Mouse (Mus musculus): ENCODE data around the gene Lpar3.
"Not testable (repeated sequence)": the region's sequence is repeated elsewhere in the genome, so short reads cannot be mapped to it uniquely, and the experiment has no call there.

The Lpar3 gene

DNA sequence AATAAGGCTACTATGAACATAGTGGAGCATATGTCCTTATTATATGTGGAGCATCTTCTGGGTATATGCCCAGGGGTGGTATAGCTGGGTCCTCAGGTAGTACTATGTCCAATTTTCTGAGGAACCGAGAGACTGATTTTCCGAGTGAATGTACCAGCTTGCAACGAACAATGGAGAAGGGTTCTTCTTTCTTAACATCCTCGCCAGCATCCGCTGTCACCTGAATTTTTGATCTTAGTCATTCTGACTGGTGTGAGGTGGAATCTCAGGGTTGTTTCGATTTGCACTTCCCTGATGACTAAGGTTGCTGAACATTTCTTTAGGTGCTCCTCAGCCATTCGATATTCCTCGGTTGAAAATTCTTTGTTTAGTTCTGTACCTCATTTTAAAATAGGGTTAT is 11.0 kb upstream of the Lpar3 start:
- DNase-seq (ENCODE audit: low spot score): not testable (repeated sequence)

DNA sequence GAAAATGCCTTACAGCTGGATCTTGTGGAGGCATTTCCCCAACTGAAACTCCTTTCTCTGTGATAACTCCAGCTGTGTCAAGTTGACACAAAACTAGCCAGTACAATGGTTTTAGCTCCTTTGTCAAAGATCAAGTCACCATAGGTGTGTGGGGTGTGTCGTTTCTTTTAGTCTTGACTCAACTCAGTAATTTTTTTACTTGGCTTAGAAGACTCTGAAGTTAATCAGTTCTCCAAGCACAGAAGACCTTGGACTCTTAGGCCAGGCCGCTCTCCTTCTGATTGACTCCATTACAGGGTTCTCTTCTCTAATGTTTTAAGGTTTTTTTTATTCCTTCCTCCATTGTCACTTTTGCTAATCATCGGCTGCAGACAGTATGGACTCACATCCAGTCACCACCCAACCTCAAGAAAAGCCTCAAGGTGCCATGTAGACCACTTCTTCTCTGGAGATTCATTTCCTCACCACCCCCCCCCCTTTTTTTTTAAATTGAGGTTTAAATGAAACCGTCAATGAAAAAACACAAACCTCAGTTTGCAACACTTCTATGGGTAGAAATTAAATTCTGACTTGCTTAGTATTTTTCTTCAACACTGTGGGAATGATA is 9.5 kb upstream of the Lpar3 start:
- no peak for DNase-seq (ENCODE audit: low spot score)

DNA sequence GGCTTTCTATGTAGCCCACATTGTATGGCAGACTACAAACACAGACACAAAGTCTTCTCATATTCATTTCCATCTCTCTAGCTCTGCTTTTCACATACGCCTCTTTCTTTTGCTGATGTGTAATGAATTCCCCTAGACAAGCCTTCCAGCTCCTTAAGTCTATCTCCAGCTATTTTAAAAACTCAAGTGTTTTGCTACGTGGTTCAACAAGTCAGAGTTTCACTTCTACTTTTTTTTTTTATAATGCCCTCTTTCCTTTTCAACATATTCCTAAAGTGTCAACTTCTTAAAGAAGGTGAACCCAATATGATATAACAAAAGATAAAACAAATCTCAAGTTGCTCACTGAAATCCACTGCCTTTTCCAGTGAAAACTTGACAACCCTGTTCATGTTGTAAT is 8.8 kb upstream of the Lpar3 start:
- DNase-seq (ENCODE audit: low spot score): no peak

DNA sequence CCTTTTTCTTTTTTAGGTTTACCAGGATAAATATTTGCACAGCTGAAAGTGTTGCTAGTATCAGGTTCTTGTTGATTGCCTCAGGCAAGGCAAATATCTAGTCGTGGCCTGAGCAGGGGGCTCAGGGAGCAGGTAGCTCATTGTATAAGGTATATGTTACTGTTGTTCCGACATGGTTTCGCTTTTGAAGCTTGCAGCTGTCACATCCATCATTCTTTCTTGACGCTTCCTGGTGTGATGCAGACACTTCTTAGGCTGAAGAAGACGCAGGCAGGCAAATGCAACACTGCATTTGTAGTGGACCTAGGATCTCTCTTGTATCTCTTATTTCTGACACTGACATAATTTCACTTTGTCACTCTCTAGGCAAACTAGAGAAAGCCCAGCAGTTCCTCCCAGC is 7.4 kb upstream of the Lpar3 start:
- DNase-seq (ENCODE audit: low spot score): no peak

DNA sequence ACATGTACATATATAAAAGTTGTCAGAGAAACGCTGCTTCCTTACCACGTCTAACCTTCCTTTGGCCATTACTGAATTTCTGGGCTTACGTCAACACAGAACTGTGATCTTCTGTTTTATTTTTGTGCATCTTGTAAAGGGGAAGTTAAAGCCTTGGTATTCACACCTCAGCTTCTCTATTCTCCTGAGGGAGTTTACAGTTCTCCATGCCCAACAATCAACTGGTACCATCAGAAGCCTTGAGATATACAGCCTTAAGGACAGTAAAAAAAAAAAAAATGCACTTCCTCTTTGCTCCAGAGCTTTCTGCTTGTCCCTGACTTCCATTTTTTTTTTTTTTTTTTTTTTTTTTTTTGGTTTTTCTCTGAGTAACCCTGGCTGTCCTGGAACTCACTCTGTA is 4.2 kb upstream of the Lpar3 start:
- DNase-seq (ENCODE audit: low spot score): no peak

DNA sequence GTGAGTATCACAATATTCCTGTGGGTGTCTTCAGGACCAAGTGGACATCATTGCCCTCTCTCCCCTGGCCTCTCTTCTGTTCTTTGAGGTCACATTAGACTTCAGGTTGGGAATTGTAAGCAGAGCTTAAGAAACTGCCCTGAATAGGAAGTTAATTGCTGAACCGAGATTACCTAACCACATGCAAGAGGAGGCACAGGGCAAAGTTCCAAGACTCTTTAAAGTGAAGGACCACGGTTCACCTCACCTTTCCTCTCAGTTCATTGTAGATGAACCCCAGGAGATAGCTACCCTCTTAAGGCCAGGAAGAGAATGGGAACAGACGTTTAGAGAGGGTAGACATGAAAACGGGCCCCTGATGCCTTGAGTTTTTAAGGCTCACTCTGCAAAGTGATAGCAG is 3.5 kb downstream of the Lpar3 start:
- no peak for DNase-seq (ENCODE audit: low spot score)

DNA sequence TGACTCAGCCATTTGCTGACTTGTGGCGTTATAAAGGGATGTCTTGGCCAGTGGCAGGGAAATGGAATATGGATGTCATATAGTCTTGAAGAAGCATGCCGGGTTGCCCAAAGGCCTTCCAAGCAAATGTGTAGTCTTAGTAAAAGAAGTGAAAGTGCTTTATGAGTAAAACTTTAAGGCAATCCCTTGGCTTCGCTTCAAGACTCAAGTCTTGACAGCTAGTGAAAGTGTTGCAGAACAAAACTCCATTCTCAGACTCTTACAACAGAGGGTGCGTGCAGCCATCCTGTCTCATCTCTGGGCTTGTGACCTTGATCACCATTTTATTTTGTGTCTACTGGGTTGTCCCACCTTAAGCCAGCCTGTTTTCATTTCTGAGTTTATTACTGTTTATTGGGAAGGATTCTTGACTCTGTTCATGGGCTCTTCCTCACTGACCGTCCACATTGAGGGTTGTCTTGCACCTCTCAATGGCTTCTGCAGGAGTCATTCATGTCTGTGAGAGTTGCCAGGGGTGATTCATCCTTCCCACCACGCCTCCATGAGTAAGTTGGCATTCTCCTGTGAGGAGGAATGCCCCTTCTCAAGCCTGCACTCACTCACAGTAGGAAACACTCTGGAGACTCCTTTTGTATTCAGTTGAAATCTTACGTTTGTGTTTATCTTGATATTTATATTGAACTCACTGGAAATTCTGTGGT is 4.4 kb downstream of the Lpar3 start:
- no peak for DNase-seq (ENCODE audit: low spot score)

DNA sequence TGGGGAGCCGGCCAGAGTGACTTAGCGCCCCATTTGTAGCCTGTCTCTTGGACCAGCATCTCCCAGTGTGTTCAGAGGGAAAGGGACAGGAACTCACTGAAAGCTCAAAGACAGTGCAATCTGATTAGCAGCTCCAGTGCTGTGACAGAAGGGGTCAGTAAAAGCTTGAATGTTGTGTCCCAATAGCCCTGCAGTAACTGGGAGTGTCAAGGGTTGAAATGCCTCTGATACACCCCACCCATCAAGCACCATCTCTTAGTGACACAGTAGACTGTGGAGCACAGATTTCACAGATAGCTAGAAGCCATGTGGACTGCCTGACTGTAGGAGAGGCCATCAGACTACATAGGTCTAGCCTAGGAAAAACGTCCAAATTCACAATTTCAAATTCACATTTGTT is 6.7 kb downstream of the Lpar3 start:
- DNase-seq (ENCODE audit: low spot score): no peak

DNA sequence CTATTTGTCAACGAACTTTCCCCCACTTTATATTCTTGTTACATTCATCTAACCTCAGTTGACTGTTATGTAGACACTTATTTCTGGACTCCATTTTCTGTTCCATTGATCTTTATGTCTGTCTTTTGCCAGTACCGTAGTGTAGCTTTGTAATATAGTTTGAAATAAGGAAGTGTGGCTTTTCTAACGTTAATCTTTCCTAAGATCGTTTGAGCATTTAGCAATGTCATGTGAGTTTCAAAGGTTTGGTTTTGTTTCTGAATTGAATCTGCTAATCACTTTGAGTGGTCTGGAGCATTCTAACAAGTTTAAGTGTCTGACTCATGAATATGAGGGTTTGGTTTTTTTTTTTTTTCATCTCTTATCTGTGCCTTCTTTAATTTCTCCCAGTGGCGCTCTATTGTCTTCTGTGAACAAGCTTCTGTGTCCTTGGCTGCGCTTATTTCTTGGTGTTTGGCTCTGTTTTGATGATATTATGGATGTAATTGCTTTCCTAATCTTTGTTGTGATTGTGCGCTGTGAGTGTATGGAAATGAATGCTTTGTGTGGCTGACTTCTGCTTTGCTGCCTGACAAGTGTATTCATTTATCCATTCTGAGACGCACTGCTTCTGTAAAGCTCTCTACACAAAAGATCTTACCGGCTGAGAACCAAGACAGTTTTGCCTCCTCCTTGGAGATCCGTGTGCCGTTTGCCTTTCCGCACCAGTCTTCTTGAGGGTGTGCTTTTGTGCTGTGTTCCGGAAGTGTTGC is 8.0 kb downstream of the Lpar3 start:
- no peak for DNase-seq (ENCODE audit: low spot score)

DNA sequence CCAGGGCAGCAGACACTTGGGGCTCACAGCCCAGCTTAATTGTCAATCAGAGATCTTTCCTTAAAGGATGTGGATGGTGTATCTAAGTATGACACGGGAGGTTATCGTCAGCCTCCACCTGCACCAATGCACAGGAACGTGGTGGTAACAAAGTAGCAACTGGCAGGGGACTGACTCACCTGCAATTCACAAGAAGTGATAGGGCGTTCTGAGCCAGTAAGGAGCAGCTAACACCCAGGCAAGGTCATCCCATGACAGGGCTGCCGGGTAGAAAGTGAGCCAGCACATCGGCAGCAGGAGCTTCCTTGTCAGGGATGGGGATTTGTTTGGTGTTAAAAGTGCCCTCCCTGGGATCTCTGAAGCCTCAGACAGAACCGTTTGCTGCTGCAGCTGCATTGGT is 11.9 kb downstream of the Lpar3 start:
- no peak for DNase-seq (ENCODE audit: low spot score)

DNA sequence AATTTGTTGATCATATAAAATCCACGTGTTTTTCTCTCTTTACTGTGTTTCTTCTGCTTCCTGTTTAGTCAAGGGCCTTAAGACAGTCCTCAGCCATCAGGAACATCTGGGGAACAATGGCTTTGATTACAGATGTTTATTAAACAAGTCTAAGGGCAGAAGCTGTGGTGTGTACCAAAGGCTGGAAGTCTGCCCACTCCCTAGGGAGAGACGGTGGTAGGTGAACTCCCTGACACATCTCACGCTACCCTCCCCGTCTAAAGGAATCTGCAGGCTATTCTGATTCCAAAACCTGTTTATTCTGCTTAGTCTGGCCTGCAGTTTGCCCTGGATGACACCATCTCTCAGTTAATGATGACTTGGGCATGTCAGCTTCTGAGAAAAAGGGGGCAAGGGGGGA is 13.0 kb downstream of the Lpar3 start:
- no peak for DNase-seq (ENCODE audit: low spot score)

DNA sequence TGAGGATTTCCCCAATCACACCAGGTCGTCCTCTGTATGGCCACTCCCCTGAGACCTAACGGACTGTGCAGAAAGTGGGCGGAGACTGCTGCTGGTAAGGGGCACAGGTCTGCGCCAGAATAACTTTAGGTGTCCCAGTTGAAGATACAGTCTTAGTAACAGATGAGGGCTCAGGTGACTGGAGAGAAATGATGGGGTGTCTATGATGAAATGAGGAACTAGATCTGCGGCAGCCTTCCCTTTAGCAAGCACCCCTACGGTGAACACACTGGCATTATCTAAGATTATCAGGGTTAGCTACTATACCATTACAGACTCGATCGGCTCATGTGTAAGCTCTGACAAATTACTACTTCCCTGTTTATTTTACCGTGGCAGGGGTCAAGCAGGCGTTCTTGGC is 13.8 kb downstream of the Lpar3 start:
- no peak for DNase-seq (ENCODE audit: low spot score)

DNA sequence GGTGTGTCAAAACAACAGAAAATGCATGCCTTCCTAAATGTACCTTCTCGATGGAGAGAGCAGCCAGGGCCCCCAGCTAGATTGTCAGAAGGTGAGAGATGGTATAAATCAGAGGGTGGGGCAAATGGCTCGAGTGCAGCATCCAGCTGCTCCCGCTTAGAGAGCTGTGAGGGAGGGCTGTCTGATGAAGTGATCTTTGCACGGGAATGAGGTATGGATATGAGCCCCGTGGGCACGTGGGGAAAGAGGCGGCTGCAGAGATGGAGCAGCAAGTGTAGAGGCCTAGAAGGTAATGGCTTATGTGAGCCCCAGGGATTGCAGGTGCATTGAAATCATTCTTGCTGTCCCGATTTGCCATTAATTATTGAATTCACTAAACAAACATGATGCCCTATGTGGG is 15.5 kb downstream of the Lpar3 start:
- no peak for DNase-seq (ENCODE audit: low spot score)

DNA sequence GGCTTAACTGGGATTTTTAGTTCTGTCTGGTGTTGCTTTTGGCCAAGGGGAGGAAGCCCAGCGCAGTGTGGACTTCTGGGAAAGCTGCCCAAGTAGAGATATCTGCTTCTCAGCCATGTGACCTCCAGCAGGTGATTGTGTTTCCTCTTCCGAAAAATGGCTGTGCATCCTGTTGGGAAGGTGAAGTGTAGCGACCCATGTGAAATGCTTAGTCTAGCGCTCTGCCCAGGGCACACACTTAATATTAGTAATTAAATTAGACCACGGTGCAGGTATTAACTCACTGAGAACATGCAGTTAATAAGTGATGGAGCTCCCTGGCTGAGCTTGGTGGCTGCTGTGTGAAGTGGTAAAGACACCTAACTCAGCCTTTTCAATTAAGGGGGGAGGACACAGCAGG is 16.9 kb downstream of the Lpar3 start:
- DNase-seq (ENCODE audit: low spot score): no peak

DNA sequence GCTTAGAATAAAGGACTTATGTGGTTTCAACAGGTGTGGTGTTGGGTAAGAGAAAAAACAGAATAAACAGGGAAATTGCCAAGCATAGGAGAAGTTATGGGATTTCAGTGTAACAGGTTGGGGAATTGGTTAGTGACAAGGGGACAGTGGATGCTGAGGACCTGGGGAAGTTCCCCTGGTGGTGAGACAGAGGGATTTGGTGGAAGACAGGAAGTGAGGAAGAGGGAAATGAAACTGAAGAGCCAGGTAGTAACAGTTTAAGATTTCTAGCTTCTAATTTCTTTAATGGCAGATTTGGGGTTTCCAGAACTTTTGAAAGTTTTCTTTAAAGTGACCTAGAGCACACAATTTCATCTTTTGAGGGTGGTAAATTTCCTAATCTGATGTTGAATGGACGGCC is 23.9 kb downstream of the Lpar3 start:
- DNase-seq (ENCODE audit: low spot score): no peak

DNA sequence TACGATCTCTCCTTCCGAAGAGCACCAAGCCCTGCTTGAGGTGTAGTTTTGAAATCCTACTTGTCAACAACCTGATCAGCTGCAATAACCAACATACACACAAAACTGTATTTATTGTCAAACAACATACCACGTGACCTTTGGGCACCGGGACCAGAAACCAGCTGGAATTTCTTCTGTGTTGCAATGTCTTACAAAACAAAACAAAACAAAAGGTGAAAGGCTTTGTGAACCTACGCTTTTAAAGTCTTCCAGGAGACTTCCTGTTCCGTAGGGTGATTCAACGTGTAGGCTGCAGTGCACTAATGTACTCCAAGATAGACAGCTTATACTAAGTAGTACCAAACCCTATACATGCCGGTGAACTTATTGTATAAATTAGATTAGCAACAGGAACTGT is 25.8 kb downstream of the Lpar3 start:
- no peak for DNase-seq (ENCODE audit: low spot score)

DNA sequence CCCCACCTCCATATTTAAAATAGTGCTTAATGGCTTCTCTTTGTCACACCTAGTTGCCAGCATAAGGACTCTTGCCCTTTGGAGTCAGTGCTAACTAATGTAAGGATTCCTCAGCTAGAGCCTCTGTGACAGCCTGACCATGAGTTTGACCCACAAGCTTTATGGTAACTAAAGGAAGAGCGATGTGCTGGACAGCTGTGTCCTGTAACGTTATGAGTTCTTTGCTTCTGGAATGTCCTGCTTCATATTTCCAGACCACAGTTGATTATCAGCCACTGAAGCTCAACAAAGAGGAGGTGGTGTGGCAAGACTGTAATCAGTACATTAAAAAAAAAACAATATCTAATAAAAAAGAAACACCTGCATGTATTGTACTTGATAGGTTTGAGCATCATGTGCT is 26.2 kb downstream of the Lpar3 start:
- DNase-seq (ENCODE audit: low spot score): no peak

DNA sequence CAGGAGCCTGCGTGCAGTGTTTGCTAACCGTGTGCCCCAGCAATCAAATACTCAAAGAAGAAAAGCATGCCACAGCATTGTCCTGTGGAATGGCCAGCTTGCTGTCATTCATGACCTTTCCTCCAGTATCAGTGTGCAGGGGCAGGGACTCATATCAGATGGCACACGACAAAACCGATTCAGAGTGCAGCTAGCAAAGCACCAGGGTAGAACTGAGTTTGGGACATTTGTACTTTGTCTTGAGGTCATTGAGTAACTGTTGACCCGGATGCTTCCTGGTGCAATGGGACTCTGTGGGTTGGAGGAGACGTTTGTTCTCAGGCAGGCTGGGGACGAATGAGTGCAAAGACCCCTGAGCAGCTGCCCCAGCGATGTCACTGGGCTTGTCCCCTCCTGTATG is 29.1 kb downstream of the Lpar3 start:
- no peak for DNase-seq (ENCODE audit: low spot score)

DNA sequence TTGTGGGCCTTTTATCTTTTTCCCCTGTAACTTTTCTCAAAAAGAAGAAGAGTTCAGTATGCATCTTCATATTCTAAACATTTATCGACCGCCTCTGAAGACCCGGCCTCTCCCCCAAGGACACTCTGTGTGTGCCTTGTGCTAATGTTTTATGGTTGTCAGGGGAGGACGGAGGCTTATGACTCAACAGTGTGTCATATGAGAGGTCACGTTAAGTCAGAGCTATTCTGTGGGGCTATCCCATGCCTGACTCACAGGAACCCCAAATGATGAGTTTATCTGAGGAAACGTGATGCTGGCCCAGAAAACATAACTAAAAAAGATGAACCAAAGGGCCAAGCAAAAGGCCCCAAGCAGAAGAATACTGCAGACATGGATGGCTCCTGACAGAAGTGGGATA is 31.0 kb downstream of the Lpar3 start:
- no peak for DNase-seq (ENCODE audit: low spot score)

DNA sequence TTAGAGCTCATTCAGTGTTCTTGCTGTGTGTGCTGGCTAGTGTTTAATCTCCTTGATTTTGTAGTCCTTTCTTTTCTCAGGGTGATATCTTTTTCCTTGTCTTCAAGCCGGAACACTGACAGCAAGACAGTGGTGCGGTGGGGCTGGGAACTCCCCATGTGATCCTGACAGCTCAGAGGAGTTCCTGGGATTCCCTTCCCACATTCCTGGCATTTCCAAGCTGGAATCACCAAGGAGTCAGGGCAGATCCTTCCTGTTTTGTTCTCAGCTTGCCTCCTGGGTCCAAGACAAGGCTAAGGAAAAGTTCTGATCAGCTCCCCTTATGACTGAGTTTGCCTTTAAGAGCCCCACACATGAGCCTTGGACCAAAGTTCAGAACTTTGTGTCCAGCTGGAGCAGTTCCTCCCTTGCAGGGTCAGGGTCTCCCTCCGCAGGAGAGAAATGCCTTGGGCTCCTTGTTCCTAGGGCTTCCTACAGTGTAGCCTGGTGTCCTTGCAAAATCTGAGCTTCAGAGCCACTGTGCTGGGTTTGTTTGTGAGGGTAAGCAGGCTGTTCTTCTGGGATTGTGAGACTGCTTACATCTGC is 33.1 kb downstream of the Lpar3 start:
- peak; percentile 79 for DNase-seq (ENCODE audit: low spot score)

DNA sequence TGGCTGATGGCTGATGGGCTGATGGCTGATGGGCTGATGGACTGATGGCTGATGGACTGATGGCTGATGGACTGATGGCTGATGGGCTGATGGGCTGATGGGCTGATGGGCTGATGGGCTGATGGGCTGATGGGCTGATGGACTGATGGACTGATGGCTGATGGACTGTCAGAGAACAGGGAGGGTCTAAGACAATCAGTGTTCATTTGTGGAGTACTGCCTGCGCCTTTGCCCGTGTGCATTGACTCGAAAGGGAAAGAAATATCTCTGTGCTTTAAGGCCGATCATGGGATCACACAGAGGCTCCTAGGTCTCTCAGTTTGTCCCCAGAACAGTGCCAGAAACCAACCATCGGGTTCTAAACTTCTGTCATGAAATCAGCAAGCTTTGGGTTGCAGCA is 34.4 kb downstream of the Lpar3 start:
- DNase-seq (ENCODE audit: low spot score): no peak

DNA sequence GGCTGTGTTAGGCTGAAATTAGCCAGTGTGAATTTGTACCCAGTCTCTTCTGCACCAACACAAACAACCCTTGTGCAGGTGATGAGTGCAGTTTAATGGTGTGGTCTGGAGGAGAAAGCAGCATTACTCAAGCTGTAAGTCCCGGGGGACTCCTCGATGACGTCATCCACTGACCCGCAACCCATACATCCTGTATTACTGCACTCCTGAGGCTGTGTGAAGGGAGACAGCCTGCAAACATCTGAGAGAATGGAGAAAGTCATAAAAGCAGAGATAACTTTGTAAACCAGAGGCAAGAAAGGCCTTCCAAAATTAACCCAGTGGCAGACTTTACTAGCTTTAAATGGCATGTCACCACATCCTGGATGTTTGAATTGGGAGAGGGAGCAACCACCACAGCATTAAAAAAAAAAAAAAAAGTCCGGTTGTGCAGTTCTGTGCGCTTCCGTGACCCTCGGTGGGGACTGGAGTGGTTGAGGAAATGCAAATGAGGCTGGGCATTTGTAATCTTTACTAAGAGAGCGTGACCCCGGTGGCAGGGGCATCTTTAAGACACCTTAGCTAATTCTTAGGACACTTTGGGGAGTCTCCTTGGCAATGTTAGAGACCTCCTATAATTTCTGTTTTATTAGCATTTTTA is 36.8 kb downstream of the Lpar3 start:
- no peak for DNase-seq (ENCODE audit: low spot score)

DNA sequence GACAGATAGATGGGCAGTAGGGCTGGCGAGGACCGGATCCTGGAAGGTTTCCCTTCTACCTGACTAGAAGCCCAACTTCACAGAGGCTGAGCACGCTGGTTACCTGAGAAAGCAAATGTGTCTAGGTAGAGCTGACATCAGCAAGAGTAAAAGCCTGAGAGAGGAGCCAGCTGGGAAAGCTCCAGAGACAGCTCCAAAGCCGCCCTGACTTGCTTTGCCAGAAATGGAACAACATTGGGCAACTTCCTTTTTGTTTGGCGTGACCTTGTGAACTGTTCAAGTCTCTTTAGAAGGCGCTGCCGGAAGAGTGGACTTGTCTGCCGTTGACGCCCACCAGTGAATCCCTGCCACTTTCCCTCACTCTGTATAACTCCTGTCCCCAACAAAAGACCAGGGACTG is 39.4 kb downstream of the Lpar3 start:
- peak; percentile 79 for DNase-seq (ENCODE audit: low spot score)

Data from yolk sac, embryonic 10.5 days (tissue).